Mouse (Mus musculus) limb, embryonic 10.5 days (tissue): ENCODE data around the gene Erc1. TPM values are rescaled to one million over a fixed set of nuclear protein-coding genes. Genes with fewer than 3 reads are reported as not detected.
"Not testable (repeated sequence)": the region's sequence is repeated elsewhere in the genome, so short reads cannot be mapped to it uniquely, and the experiment has no call there.

Experiments used
- DNase-seq: peaks from one replicate; pipeline ENCODE4 v3.0.0-alpha.2; 2017; ENCODE audit warnings: low spot score
- H3K27ac ChIP-seq: fragments of 300-500 bp; sonication (generic); 2 replicates; pipeline ENCODE4 v1.5.1; 2016; ENCODE audit warnings: mild to moderate bottlenecking
- H3K27me3 ChIP-seq: fragments of 300-500 bp; sonication (generic); 2 replicates; pipeline ENCODE4 v1.6.1; 2016; ENCODE audit warnings: low read depth, mild to moderate bottlenecking; ENCODE audit not compliant: poor library complexity, severe bottlenecking
- H3K36me3 ChIP-seq: fragments of 300-500 bp; sonication (generic); 2 replicates; pipeline ENCODE4 v1.6.1; 2016; ENCODE audit warnings: mild to moderate bottlenecking, moderate library complexity
- H3K4me1 ChIP-seq: fragments of 300-500 bp; sonication (generic); 2 replicates; pipeline ENCODE4 v1.6.1; 2016
- H3K4me3 ChIP-seq: fragments of 300-500 bp; sonication (generic); 2 replicates; pipeline ENCODE4 v1.5.1; 2016; ENCODE audit warnings: mild to moderate bottlenecking, moderate library complexity
- H3K9me3 ChIP-seq: fragments of 300-500 bp; sonication (generic); replicated peaks from 2 replicates; pipeline ENCODE4 v1.6.1; 2016; ENCODE audit warnings: mild to moderate bottlenecking
- WGBS: fragments of 180-500 bp; shearing (Covaris S2); methylation state at CpG from one replicate; pipeline ENCODE4 v1.1.7; 2016; 5-methylcytosine and 5-hydroxymethylcytosine counted together
- polyA plus RNA-seq: library from polyadenylated mRNA; unstranded; fragments of >200 nt; fragmentation: Nextera tagmentation; extraction: Ambion mirVana; gene quantifications from 2 replicates; pipeline ENCODE4 v1.2.1, GENCODE M21; 2016

The Erc1 gene
- polyA plus RNA-seq, 1 experiment from 2014 or later = 27.7 TPM

DNA sequence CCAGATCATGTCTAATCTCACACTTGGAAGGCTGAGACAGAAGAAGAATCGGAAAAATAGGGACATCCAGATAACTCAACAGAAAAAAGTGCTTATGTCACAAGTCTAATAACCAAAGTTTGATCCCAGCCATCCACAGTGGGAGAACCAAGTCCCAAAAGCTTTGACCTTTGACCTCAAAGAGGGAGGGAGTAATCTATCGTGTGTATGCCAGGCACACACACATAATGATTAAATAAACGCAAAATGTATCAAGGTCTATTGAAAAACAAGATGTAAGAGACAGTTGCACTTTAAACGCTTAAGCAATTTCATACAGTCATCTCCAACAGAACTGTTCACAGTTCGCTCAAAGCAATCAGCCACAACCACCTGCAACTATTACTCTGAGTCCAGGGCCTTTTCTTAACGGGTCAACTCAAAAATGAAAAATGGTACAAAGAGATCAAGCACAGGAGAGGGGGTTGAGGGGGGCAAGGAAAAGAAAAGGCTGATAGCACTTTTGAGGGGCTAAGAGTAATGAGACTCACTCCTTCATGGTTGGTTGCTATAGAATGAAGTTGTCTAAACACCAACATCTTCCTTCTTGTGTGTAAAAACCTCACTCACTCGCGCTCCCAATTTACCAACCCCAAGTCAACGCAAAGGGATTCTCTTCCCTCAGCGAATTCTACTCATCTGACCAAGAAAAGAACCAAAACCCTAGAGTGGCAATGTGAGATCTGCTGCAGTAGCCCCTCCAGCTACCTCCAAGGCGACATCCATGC, 1.0 kb downstream of the Erc1 start:
- no peaks in the 10 kb centered on the region for H3K9me3 ChIP-seq
- peaks cover 18% of the 10 kb centered on the region for H3K4me1 ChIP-seq
- H3K36me3 ChIP-seq = no peaks in the 10 kb centered on the region
- no peaks in the 10 kb centered on the region for H3K27me3 ChIP-seq
- DNase-seq = no peak
- WGBS = 32% methylated on average over 11 of the region's 11 CpGs
- H3K27ac ChIP-seq = peak overlapping the region; percentile 98
- H3K4me3 ChIP-seq = peak overlapping the region; percentile 91

DNA sequence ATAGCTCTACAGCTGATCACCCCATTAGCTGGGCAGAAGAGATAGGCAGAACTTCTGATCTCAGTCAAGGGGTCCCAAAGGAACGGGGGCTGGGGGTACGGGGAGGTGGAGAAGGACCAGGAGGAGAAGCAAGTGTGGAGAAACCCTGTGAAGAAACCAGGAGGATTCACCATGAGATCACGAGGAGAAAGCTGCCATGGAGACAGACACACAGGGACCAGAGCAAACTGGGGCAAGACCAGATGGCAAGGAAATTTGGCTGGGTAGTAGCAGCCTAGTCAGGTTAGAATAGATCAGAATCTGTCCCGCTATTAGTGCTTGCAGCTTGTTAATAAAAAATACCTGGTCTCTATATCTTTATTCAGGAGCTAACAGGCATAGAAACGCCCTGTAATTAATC, 18.0 kb downstream of the Erc1 start:
- Histone ChIP-seq H3K9me3 (no peaks in the 10 kb centered on the region), H3K36me3 (peaks cover under 1% of the 10 kb centered on the region; the same call in 1 of the 2 replicates), H3K4me3 (no peak overlapping the region), H3K27me3 (no peaks in the 10 kb centered on the region), H3K4me1 (no peaks in the 10 kb centered on the region), H3K27ac (no peak overlapping the region)
- DNase-seq = no peak
- 87% methylated on average over 5 of the region's 5 CpGs for WGBS

GRCm38 (mm10) chr6:119828165-119828564, 19.8 kb downstream of the Erc1 start:
- Histone ChIP-seq H3K9me3 (no peaks in the 10 kb centered on the region), H3K27ac (no peak overlapping the region), H3K4me1 (no peaks in the 10 kb centered on the region), H3K27me3 (no peaks in the 10 kb centered on the region), H3K4me3 (no peak overlapping the region), H3K36me3 (peaks cover 19% of the 10 kb centered on the region)
- WGBS = 99% methylated on average over 1 of the region's 1 CpGs
- DNase-seq = no peak

DNA sequence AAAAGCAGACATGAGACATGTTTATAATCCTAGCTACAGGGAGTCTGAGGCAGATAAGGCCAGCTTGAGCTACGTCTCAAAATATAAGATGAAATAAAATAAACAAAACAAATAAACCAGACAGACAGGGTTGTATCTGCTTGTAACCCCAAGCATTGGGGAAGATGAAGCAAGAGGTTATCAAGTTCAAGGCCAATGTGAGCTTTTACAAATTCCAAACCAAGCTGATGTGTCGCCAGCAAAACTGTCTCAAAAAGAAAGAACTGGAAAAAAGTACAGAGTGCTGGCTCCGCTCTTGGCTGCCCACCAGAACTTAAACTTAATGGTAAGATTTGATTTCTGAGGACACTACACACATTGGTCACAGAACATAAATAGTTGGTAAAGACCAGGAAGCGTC, 21.3 kb downstream of the Erc1 start:
- no peaks in the 10 kb centered on the region for H3K9me3 ChIP-seq
- no peaks in the 10 kb centered on the region for H3K4me1 ChIP-seq
- 92% methylated on average over 4 of the region's 4 CpGs for WGBS
- H3K4me3 ChIP-seq = no peak overlapping the region
- no peak for DNase-seq
- H3K27me3 ChIP-seq = no peaks in the 10 kb centered on the region
- no peak overlapping the region for H3K27ac ChIP-seq
- H3K36me3 ChIP-seq = peaks cover 21% of the 10 kb centered on the region

GRCm38 (mm10) chr6:119822216-119822615, 25.8 kb downstream of the Erc1 start:
- H3K27me3 ChIP-seq = no peaks in the 10 kb centered on the region
- H3K27ac ChIP-seq = no peak overlapping the region
- no peaks in the 10 kb centered on the region for H3K4me1 ChIP-seq
- H3K36me3 ChIP-seq = peaks cover 37% of the 10 kb centered on the region
- H3K9me3 ChIP-seq = no peaks in the 10 kb centered on the region
- H3K4me3 ChIP-seq = no peak overlapping the region
- 90% methylated on average over 1 of the region's 1 CpGs for WGBS
- no peak for DNase-seq

- Histone ChIP-seq H3K9me3 (no peaks in the 10 kb centered on the region), H3K4me1 (no peaks in the 10 kb centered on the region), H3K27me3 (no peaks in the 10 kb centered on the region), H3K4me3 (no peak overlapping the region), H3K36me3 (peaks cover 37% of the 10 kb centered on the region), H3K27ac (no peak overlapping the region)
- no peak for DNase-seq
- WGBS = 98% methylated on average over 1 of the region's 1 CpGs
Observed at GRCm38 (mm10) chr6:119821158-119821557, 26.8 kb downstream of the Erc1 start.

DNA sequence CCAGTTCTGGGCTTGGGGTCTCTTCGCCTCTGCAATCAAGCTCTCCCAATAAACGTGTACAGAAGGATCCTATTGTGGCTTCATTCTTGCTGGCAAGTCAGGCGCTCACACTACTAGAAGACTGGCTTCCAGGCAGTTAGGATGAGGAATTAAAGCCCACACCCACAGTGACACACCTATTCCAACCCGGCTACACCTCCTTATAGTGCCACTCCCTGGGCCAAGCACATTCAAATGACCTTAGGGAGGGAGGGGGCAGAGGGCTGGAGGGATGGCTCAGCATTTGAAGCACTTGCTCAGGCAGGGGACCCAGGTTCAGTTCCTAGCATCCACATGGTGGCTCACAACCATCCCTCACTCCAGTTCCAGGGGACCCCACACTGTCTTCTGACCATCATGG, 29.4 kb downstream of the Erc1 start:
- Histone ChIP-seq H3K36me3 (peaks cover 21% of the 10 kb centered on the region), H3K4me1 (no peaks in the 10 kb centered on the region), H3K27me3 (no peaks in the 10 kb centered on the region), H3K9me3 (no peaks in the 10 kb centered on the region), H3K4me3 (no peak overlapping the region), H3K27ac (no peak overlapping the region)
- DNase-seq = no peak
- 94% methylated on average over 4 of the region's 4 CpGs for WGBS

- DNase-seq = no peak
- H3K4me3 ChIP-seq = no peak overlapping the region
- H3K36me3 ChIP-seq = peaks cover 13% of the 10 kb centered on the region
- H3K27me3 ChIP-seq = no peaks in the 10 kb centered on the region
- no peaks in the 10 kb centered on the region for H3K4me1 ChIP-seq
- H3K27ac ChIP-seq = no peak overlapping the region
- WGBS = 92% methylated on average over 4 of the region's 4 CpGs
- H3K9me3 ChIP-seq = no peaks in the 10 kb centered on the region
Observed at GRCm38 (mm10) chr6:119815426-119815825, 32.5 kb downstream of the Erc1 start.

DNA sequence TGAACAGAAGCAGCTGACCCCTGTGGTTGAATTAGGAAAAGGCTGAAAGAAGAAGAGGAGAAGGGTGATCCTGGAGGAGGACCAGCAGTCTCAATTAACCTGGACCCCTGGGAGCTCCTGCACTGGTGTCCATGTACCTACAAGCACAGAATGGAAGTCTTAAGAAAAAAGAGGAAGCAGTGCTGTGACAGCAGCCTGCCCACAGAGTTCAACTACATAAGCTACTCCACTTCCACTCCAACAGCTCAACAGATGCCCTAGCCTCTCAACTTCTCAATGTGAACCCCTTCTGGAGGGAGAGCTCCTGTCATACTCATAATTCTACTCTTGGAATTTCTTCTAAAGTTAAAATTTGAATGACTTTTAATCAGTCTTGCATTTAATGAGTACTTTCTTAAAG, 34.9 kb downstream of the Erc1 start:
- H3K27ac ChIP-seq, H3K36me3 ChIP-seq, DNase-seq, H3K9me3 ChIP-seq, H3K4me1 ChIP-seq, H3K27me3 ChIP-seq, H3K4me3 ChIP-seq: not testable (repeated sequence)

DNA sequence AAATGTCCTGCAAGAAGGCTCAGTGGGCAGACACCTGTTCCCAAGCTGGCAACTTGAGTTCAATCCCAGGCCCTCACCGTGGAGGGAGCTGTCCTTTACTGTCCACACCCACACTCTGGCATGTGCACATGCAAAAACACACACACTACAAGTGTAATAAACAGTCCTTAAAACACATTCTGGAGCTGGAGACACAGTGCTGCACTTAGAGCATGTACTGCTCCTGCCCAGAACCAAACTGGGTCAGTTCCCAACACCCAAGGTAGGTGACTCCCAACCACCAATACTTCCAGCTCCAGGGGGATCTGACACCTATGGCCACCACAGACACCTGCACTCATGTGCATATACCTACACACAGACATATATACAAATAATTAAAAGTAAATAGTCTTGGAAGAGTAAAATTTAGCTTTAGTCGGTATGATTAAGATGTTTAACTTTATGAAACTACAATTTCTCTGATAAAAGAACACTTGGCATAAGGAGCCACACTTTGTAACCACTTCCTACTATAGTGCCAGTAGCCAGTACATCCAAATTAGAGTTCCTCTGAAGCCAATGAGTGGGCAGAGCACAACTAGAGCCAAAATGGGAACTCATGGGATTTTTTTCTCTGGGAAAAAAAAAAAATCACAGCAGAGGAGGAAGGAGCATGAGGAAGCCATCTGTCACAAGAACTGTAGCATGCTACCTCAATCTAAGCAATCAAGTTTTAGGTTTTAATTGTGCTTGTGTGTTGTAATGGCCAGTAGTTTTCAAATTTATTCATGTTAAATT, 39.1 kb downstream of the Erc1 start:
- Histone ChIP-seq H3K27ac (no peak overlapping the region), H3K36me3 (no peaks in the 10 kb centered on the region), H3K9me3 (no peaks in the 10 kb centered on the region), H3K27me3 (no peaks in the 10 kb centered on the region), H3K4me3 (no peak overlapping the region), H3K4me1 (0 out of 2 replicates have a peak, but pooled peaks cover 7% of the 10 kb centered on the region)
- no peak for DNase-seq
- WGBS = 88% methylated on average over 2 of the region's 2 CpGs

GRCm38 (mm10) chr6:119803239-119803638, 44.7 kb downstream of the Erc1 start:
- Histone ChIP-seq H3K4me3 (no peak overlapping the region), H3K27ac (no peak overlapping the region), H3K27me3 (no peaks in the 10 kb centered on the region), H3K36me3 (peaks cover 3% of the 10 kb centered on the region; the same call in 1 of the 2 replicates), H3K9me3 (no peaks in the 10 kb centered on the region), H3K4me1 (0 out of 2 replicates have a peak, but pooled peaks cover 7% of the 10 kb centered on the region)
- no peak for DNase-seq
- 95% methylated on average over 2 of the region's 2 CpGs for WGBS

DNA sequence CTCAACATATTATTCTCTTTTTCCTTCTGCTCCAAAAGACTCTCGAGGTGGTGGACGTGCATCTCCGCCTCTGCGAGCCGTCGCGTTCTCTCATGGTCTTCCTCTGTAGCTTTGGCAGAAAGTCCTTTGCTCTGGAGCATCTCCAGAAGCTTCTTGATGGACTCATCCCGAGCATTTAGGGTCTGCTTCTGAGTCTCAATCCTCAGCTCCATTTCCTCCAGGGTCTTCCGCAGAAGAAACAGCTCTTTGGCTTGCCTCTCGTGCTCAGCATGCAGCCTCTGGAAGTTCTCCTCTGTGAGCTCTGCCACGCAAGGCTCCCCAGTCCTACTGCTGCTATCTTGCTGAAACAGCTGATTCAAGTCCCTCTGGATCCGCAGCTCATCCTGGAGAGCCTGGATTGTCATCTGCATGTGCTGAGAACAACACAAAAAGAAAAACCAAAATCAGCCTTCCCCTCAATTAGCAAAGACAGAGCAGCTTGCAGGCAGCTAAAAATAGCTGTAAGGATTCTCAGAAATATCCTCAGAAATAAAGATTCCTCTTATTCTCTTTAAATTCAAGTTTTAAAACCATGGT, 51.0 kb downstream of the Erc1 start:
- no peak for DNase-seq
- Histone ChIP-seq H3K36me3 (peaks cover 16% of the 10 kb centered on the region), H3K9me3 (no peaks in the 10 kb centered on the region), H3K4me3 (no peak overlapping the region), H3K27me3 (no peaks in the 10 kb centered on the region), H3K27ac (no peak overlapping the region), H3K4me1 (no peaks in the 10 kb centered on the region)
- 94% methylated on average over 12 of the region's 12 CpGs for WGBS

GRCm38 (mm10) chr6:119796291-119796690, 51.7 kb downstream of the Erc1 start:
- no peaks in the 10 kb centered on the region for H3K27me3 ChIP-seq
- no peaks in the 10 kb centered on the region for H3K9me3 ChIP-seq
- H3K36me3 ChIP-seq = peaks cover 16% of the 10 kb centered on the region
- no peaks in the 10 kb centered on the region for H3K4me1 ChIP-seq
- H3K4me3 ChIP-seq = no peak overlapping the region
- H3K27ac ChIP-seq = no peak overlapping the region
- 91% methylated on average over 5 of the region's 5 CpGs for WGBS
- no peak for DNase-seq
